Mouse (Mus musculus) forebrain, embryonic 11.5 days (tissue): ENCODE data around the gene Bcl2l13. TPM values are rescaled to one million over a fixed set of nuclear protein-coding genes. Genes with fewer than 3 reads are reported as not detected.
"Not testable (repeated sequence)": the region's sequence is repeated elsewhere in the genome, so short reads cannot be mapped to it uniquely, and the experiment has no call there.

Source experiments
- ATAC-seq: fragments of 200-750 bp; cut with Nextera tagmentation; replicated peaks from 2 replicates; pipeline ENCODE4 v1.8.0; 2017; ENCODE audit warnings: moderate TSS enrichment; ENCODE audit not compliant: low FRiP score
- DNase-seq: peaks from one replicate; pipeline ENCODE4 v3.0.0-alpha.2; 2017; ENCODE audit warnings: low spot score
- H3K27ac ChIP-seq: fragments of 300-500 bp; sonication (generic); 2 replicates; pipeline ENCODE4 v1.5.1; 2014; ENCODE audit warnings: low read depth, low read length
- H3K27me3 ChIP-seq: fragments of 300-500 bp; sonication (generic); 2 replicates; pipeline ENCODE4 v1.6.1; 2014; ENCODE audit warnings: mild to moderate bottlenecking, low read length, mixed read lengths; ENCODE audit not compliant: control insufficient read depth, insufficient read depth
- H3K36me3 ChIP-seq: fragments of 300-500 bp; sonication (generic); 2 replicates; pipeline ENCODE4 v1.6.1; 2014; ENCODE audit warnings: mild to moderate bottlenecking, low read length, moderate library complexity, mixed read lengths; ENCODE audit not compliant: control insufficient read depth, insufficient read depth
- H3K4me1 ChIP-seq: fragments of 300-500 bp; sonication (generic); replicated peaks from 2 replicates; pipeline ENCODE4 v1.6.1; 2014; ENCODE audit warnings: low read length, mixed read lengths; ENCODE audit not compliant: control insufficient read depth, insufficient read depth
- H3K4me2 ChIP-seq: fragments of 300-500 bp; sonication (generic); 2 replicates; pipeline ENCODE4 v1.6.1; 2014; ENCODE audit warnings: low read depth, mild to moderate bottlenecking, low read length, moderate library complexity, mixed read lengths; ENCODE audit not compliant: severe bottlenecking
- H3K4me3 ChIP-seq: fragments of 300-500 bp; sonication (generic); 2 replicates; pipeline ENCODE4 v1.5.1; 2014; ENCODE audit warnings: low read depth, low read length
- H3K9ac ChIP-seq: fragments of 300-500 bp; sonication (generic); 2 replicates; pipeline ENCODE4 v1.6.1; 2014; ENCODE audit warnings: low read length
- H3K9me3 ChIP-seq: fragments of 300-500 bp; sonication (generic); 2 replicates; pipeline ENCODE4 v1.6.1; 2016; ENCODE audit warnings: low read length, mixed read lengths; ENCODE audit not compliant: control insufficient read depth
- WGBS: fragments of 180-500 bp; shearing (Covaris S2); extraction: QIAGEN DNeasy Blood & Tissue Kit; methylation state at CpG from one replicate; pipeline ENCODE4 v1.1.7; 2014; 5-methylcytosine and 5-hydroxymethylcytosine counted together
- polyA plus RNA-seq: library from polyadenylated mRNA; unstranded; fragments of >200 nt; fragmentation: Nextera tagmentation; extraction: Ambion mirVana; gene quantifications from 2 replicates; pipeline ENCODE4 v1.2.1, GENCODE M21; 2014

Gene Bcl2l13
- polyA plus RNA-seq, 1 experiment from 2014 or later = 46.4 TPM

DNA sequence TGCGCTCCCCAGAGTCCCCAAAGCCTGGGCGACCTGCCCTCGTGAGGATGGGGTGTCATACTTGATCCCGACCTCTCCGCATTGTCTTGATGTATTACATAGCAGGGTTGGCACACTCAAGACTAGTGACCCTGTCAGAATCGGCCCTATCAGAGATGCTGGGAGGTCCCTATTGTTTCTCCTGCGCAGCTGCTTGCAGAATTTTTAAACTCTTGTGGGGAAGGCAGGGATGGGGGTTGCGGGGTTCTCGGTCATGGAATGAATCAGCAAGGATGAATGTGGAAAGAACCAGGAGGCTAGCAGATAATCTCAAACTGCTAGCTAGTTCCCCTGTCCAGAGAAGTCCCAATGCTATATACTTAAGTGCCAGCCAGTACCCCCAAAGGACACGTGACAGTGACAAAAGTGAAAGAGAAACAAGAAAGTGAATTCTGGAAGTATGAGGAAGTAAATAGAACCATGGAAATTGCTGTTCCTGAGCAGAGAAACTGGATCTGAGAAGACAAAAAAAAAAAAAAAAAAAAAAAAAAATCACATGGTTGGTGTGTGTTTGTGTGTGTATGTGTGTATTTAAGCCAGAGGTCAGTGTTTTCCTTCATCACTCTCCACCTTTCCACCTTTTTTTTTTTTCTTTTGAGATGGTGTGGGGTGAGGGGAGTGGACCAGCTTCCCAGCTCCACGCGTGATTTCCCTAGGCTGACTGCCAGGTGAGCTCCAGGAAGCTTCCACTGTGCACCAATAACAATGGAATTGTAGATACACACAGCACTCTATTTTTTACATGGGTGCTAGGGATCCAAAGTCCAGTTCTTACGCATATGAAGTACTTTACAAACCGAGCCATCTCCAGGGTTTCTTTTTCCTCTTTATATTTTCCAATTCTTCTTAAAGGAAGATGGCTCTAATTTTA lies 81.2 kb downstream of the Bcl2l13 start:
- not testable (repeated sequence) for H3K27ac ChIP-seq, H3K4me1 ChIP-seq, ATAC-seq, H3K36me3 ChIP-seq, H3K9me3 ChIP-seq, DNase-seq, H3K27me3 ChIP-seq
- WGBS = 29% methylated on average over 10 of the region's 14 CpGs
- H3K4me2 ChIP-seq = peak overlapping the region; percentile 88
- peak overlapping the region; percentile 60 for H3K9ac ChIP-seq
- H3K4me3 ChIP-seq = peak overlapping the region; percentile 44

DNA sequence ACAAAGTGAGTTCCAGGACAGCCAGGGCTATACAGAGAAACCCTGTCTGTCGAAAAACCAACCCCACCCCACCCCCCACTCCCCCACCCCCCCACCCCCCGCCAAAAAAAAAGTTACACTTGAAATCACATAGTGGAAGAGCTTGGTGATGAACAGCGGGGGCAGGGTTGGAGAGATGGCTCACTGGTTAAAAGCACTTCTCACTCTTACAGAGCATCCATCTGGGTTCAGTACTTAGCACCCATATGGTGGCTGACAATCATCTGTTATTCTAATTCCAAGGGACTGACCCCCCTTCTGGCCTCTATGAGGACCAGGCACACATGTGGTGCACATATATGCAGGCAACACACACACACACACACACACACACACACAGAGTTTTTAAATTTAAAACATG lies 82.0 kb downstream of the Bcl2l13 start:
- peaks cover 3% of the 10 kb centered on the region for H3K27me3 ChIP-seq
- no peak for DNase-seq
- H3K4me3 ChIP-seq = no peak overlapping the region
- no peaks in the 10 kb centered on the region for H3K36me3 ChIP-seq
- 54% methylated on average over 3 of the region's 3 CpGs for WGBS
- ATAC-seq = no peak
- H3K9me3 ChIP-seq = no peaks in the 10 kb centered on the region
- no peak overlapping the region for H3K4me2 ChIP-seq
- H3K9ac ChIP-seq = no peak overlapping the region
- H3K27ac ChIP-seq = no peak overlapping the region
- peaks cover 4% of the 10 kb centered on the region for H3K4me1 ChIP-seq

DNA sequence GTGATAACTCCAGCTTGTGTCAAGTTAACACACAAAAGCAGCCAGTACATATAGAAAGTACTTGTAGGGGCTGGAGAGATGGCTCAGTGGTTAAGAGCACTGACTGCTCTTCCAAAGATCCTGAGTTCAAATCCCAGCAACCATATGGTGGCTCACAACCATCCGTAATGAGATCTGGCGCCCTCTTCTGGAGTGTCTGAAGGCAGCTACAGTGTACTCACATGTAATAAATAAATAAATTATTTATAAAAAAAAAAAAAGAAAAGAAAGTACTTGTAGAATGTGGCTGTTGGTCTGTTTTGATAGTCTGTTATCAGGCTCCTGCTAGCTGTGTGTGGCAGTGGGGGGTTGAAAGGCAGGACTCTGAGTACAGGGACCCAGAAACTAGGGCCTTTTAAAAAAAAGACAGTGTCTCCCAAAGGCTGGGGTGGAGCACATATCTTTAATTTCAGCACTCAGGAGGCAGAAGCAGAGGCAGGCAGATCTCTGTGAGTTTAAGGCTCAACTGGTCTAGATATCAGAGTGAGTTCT lies 88.8 kb downstream of the Bcl2l13 start:
- H3K4me1 ChIP-seq, H3K27me3 ChIP-seq, H3K27ac ChIP-seq, H3K4me3 ChIP-seq, H3K9ac ChIP-seq, ATAC-seq, H3K4me2 ChIP-seq, H3K9me3 ChIP-seq, H3K36me3 ChIP-seq, DNase-seq: not testable (repeated sequence)
- WGBS = 71% methylated on average over 2 of the region's 2 CpGs

DNA sequence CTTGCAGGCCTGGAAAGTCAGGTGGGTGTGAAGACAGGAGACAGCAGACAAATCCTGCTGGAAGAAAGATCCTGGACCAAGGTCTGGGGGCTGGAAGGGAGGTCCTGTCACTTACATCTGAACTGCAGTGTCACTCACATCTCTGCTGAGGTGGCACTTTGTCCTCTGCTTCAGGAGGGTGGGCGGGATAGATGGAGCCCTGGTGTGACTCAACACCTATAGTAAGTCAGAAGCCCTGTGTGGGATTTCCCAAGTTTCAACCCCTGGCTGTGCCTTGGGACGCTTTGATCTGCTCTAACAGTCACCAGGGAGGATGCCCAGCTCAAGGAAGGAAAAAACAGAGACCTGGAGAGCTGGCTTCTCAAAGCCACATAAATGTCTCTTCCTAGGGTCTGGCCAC lies 90.9 kb downstream of the Bcl2l13 start:
- Histone ChIP-seq H3K27ac (no peak overlapping the region), H3K4me2 (no peak overlapping the region), H3K36me3 (no peaks in the 10 kb centered on the region; the same call in 1 of the 2 replicates), H3K4me3 (no peak overlapping the region), H3K9me3 (no peaks in the 10 kb centered on the region), H3K27me3 (no peaks in the 10 kb centered on the region), H3K4me1 (no peaks in the 10 kb centered on the region), H3K9ac (no peak overlapping the region)
- DNase-seq (no peak), ATAC-seq (no peak)
- 66% methylated on average over 2 of the region's 2 CpGs for WGBS

DNA sequence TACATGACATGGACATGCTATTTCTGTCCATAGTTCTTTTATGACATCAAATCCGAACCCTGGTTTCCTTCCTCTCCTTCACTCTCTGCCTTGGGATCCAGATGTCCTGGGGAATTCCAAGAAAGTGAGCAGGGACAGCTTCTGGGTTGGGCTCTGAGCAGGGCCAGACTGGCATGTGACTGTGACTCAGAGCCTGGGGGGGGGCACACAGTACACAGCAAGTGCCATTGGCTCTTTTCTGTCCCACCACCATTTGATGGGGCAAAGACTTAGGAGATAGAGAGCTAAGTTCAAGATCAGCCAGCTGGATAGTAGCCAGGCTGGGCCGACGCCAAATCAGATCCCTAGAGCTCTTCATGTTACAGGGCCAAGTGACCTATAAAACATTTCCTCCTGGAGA lies 91.8 kb downstream of the Bcl2l13 start:
- H3K9ac ChIP-seq = no peak overlapping the region
- WGBS = 80% methylated on average over 3 of the region's 3 CpGs
- no peak overlapping the region for H3K4me3 ChIP-seq
- H3K4me2 ChIP-seq = no peak overlapping the region
- H3K27me3 ChIP-seq = no peaks in the 10 kb centered on the region
- H3K4me1 ChIP-seq = no peaks in the 10 kb centered on the region
- DNase-seq = no peak
- no peak for ATAC-seq
- no peaks in the 10 kb centered on the region; the same call in 1 of the 2 replicates for H3K36me3 ChIP-seq
- H3K9me3 ChIP-seq = no peaks in the 10 kb centered on the region
- no peak overlapping the region for H3K27ac ChIP-seq

DNA sequence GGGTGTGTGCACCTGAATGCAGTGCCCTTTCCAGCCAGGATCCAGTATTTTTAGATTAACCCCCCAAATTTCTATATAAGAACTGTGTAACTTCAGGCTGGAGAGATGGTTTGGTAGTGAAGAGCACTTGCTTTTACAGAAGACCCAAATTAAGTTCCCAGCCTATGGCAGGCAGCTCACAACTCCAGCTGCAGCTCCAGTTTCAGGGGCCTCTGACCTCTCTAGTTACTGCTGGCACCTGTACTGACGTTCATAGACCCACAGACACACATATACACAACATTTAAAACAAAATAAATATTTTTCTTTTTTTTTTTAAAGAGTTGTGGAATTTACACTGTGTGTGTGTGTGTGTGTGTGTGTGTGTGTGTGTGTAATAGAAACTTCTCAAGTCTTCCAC lies 93.4 kb downstream of the Bcl2l13 start:
- WGBS = 69% methylated on average over 1 of the region's 1 CpGs
- H3K36me3 ChIP-seq = no peaks in the 10 kb centered on the region; the same call in 1 of the 2 replicates

DNA sequence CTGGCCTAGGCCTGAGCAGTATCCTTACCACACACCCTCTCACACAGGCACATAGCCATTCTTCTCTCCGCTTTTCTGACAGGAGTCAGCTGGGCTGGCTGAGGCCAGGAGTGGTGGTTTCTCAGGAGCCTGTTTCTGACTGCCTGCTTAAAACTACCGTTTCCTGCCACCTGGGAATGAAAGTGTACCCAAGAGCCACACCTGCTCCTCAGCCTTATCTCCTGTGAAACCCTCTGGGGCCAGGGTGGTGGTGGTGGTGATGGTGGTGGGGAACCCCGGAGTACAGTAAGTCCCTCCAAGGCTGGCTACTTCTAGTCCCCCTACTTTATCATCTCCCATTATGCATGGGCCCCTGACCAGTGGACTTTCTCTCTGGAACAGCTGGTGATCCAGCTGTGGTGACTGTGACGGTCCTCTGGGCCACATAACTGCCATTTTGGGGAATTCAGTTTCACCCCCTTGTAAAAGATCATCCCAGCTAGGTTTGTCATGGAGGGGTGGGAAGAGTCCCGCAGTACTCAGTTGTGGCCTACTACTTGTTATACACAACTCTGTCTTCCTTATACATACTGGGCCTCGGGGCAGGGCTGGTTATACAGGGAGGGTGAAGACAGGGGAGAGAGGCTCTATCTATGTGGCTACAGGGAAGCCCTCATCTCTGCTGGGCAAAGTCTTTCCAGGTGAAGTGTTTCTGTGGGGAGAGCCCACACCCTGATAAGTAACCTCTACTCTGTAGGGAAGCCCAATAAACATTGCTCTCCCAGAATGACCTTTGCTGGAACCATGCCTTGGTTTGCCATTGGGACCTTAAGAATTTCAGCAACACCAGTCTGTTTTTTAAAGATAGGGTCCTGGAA lies 94.7 kb downstream of the Bcl2l13 start:
- Histone ChIP-seq H3K27ac (no peak overlapping the region), H3K36me3 (no peaks in the 10 kb centered on the region; the same call in 1 of the 2 replicates), H3K9me3 (no peaks in the 10 kb centered on the region), H3K27me3 (no peaks in the 10 kb centered on the region), H3K9ac (no peak overlapping the region), H3K4me3 (no peak overlapping the region), H3K4me2 (no peak overlapping the region), H3K4me1 (no peaks in the 10 kb centered on the region)
- ATAC-seq (no peak), DNase-seq (no peak)
- 89% methylated on average over 6 of the region's 6 CpGs for WGBS

More for the DNA sequence above, 93.4 kb downstream of the Bcl2l13 start:
- Histone ChIP-seq H3K27ac (no peak overlapping the region), H3K9ac (no peak overlapping the region), H3K27me3 (no peaks in the 10 kb centered on the region), H3K4me3 (no peak overlapping the region), H3K4me1 (no peaks in the 10 kb centered on the region), H3K9me3 (no peaks in the 10 kb centered on the region), H3K4me2 (no peak overlapping the region)
- ATAC-seq (no peak), DNase-seq (no peak)

DNA sequence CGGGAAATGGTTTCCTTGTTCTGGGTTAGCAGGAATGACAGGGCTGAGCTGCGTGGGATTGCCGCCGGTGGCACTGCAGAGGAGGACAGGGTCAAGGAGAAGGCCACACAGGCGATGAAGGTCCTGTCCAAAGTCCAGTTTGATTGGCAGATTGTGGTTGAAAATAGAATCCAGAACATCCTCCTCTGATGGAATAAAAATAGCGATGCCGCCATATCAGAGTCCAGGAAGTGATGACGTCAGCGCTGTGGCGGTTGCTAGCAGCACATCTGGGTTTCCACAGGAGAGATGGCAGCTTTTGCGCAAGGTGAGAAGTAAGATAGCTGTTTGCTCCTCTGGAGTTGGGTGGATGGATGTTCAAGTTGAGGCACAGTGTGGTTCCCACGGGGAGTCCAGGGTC lies 96.6 kb downstream of the Bcl2l13 start:
- H3K27ac ChIP-seq = no peak overlapping the region
- H3K4me2 ChIP-seq = no peak overlapping the region
- no peak overlapping the region for H3K9ac ChIP-seq
- no peak for ATAC-seq
- H3K36me3 ChIP-seq = no peaks in the 10 kb centered on the region; the same call in 1 of the 2 replicates
- H3K4me3 ChIP-seq = no peak overlapping the region
- no peaks in the 10 kb centered on the region for H3K27me3 ChIP-seq
- WGBS = 92% methylated on average over 12 of the region's 12 CpGs
- no peaks in the 10 kb centered on the region for H3K9me3 ChIP-seq
- DNase-seq = no peak
- H3K4me1 ChIP-seq = no peaks in the 10 kb centered on the region
